Mouse (Mus musculus): ENCODE measurements at regions not wholly inside any gene's neighbourhood (a gene's known extent, or its start where the extent isn't known, plus 50 kb on each side); places are given as distances from the start of the nearest gene placed in this dataset.

GRCm38 (mm10) chr10:23610046-23610445 is 177.0 kb downstream of the Rps12 start:
- DNase-seq: no peak

GRCm38 (mm10) chr10:23609270-23609914 is 177.7 kb downstream of the Rps12 start:
- DNase-seq: no peak

GRCm38 (mm10) chr10:23600701-23601100 is 186.4 kb downstream of the Rps12 start:
- no peak for DNase-seq

GRCm38 (mm10) chr10:23595541-23595940 is 191.5 kb downstream of the Rps12 start:
- no peak for DNase-seq

GRCm38 (mm10) chr10:23580230-23580629 is 206.8 kb downstream of the Rps12 start:
- DNase-seq: no peak

GRCm38 (mm10) chr10:23571013-23571412 is 216.1 kb downstream of the Rps12 start:
- DNase-seq: peak; percentile 14

GRCm38 (mm10) chr10:23569386-23569785 is 217.7 kb downstream of the Rps12 start:
- DNase-seq: no peak

- DNase-seq: no peak
Measured at GRCm38 (mm10) chr10:23562273-23562885, 211.8 kb upstream of the Eya4 start.

GRCm38 (mm10) chr10:23559980-23560658 is 209.5 kb upstream of the Eya4 start:
- DNase-seq: no peak

GRCm38 (mm10) chr10:23557828-23558227 is 207.2 kb upstream of the Eya4 start:
- no peak for DNase-seq

GRCm38 (mm10) chr10:23549207-23549606 is 198.6 kb upstream of the Eya4 start:
- DNase-seq: no peak

- DNase-seq: no peak
Measured at GRCm38 (mm10) chr10:23548322-23548721, 197.7 kb upstream of the Eya4 start.

GRCm38 (mm10) chr10:23542712-23543111 is 192.1 kb upstream of the Eya4 start:
- no peak for DNase-seq

GRCm38 (mm10) chr10:23541914-23542313 is 191.3 kb upstream of the Eya4 start:
- peak; percentile 34 for DNase-seq

GRCm38 (mm10) chr10:23534636-23535035 is 184.1 kb upstream of the Eya4 start:
- DNase-seq: no peak

GRCm38 (mm10) chr10:23531964-23532758 is 181.6 kb upstream of the Eya4 start:
- DNase-seq: no peak

- DNase-seq: no peak
Measured at GRCm38 (mm10) chr10:23530715-23531114, 180.1 kb upstream of the Eya4 start.

GRCm38 (mm10) chr10:23526796-23527195 is 176.2 kb upstream of the Eya4 start:
- DNase-seq: no peak

- no peak for DNase-seq
Measured at GRCm38 (mm10) chr10:23522664-23523063, 172.1 kb upstream of the Eya4 start.

- no peak for DNase-seq
Measured at GRCm38 (mm10) chr10:23493647-23494046, 143.1 kb upstream of the Eya4 start.

GRCm38 (mm10) chr10:23492971-23493370 is 142.4 kb upstream of the Eya4 start:
- DNase-seq: no peak

GRCm38 (mm10) chr10:23488996-23489395 is 138.4 kb upstream of the Eya4 start:
- no peak for DNase-seq

- no peak for DNase-seq
Measured at GRCm38 (mm10) chr10:23480474-23480873, 129.9 kb upstream of the Eya4 start.
